Mouse (Mus musculus) intestine, embryonic 16.5 days (tissue): ENCODE results near the gene Pcnx2. TPM values are rescaled to one million over a fixed set of nuclear protein-coding genes. Genes with fewer than 3 reads are reported as not detected.

ENCODE experiments used
- ATAC-seq: fragments of 200-750 bp; cut with Nextera tagmentation; 2 replicates; pipeline ENCODE4 v1.8.0; 2017; ENCODE audit warnings: moderate TSS enrichment, moderate library complexity
- H3K27ac ChIP-seq: fragments of 300-500 bp; sonication (generic); 2 replicates; pipeline ENCODE4 v1.5.1; 2014; ENCODE audit warnings: mild to moderate bottlenecking, low read length
- H3K27me3 ChIP-seq: fragments of 300-500 bp; sonication (generic); replicated peaks from 2 replicates; pipeline ENCODE4 v1.6.1; 2014; ENCODE audit warnings: low read length, control low read depth, mixed read lengths; ENCODE audit not compliant: control insufficient read depth, insufficient read depth
- H3K36me3 ChIP-seq: fragments of 300-500 bp; sonication (generic); 2 replicates; pipeline ENCODE4 v1.6.1; 2014; ENCODE audit warnings: low read length, control low read depth; ENCODE audit not compliant: control insufficient read depth, insufficient read depth
- H3K4me1 ChIP-seq: fragments of 300-500 bp; sonication (generic); 2 replicates; pipeline ENCODE4 v1.6.1; 2014; ENCODE audit warnings: low read length, control low read depth, mixed read lengths; ENCODE audit not compliant: control insufficient read depth, insufficient read depth
- H3K4me2 ChIP-seq: fragments of 300-500 bp; sonication (generic); 2 replicates; pipeline ENCODE4 v1.6.1; 2014; ENCODE audit warnings: low read depth, low read length, control low read depth
- H3K4me3 ChIP-seq: fragments of 300-500 bp; sonication (generic); 2 replicates; pipeline ENCODE4 v1.5.1; 2014; ENCODE audit warnings: mild to moderate bottlenecking, low read length
- H3K9ac ChIP-seq: fragments of 300-500 bp; sonication (generic); 2 replicates; pipeline ENCODE4 v1.6.1; 2014; ENCODE audit warnings: low read depth, low read length
- H3K9me3 ChIP-seq: fragments of 300-500 bp; sonication (generic); 2 replicates; pipeline ENCODE4 v1.6.1; 2016; ENCODE audit warnings: low read length, control low read depth; ENCODE audit not compliant: control insufficient read depth
- WGBS: fragments of 180-500 bp; shearing (Covaris S2); extraction: QIAGEN DNeasy Blood & Tissue Kit; methylation state at CpG from one replicate; pipeline ENCODE4 v1.1.7; 2014; 5-methylcytosine and 5-hydroxymethylcytosine counted together
- polyA plus RNA-seq: library from polyadenylated mRNA; unstranded; fragments of >200 nt; fragmentation: Nextera tagmentation; extraction: Ambion mirVana; gene quantifications from 2 replicates; pipeline ENCODE4 v1.2.1, GENCODE M21; 2015

Pcnx2 gene
- polyA plus RNA-seq, 1 experiment from 2014 or later: 0.10 TPM

- H3K27me3 ChIP-seq: peaks cover 10% of the 10 kb centered on the region
- H3K36me3 ChIP-seq: no peaks in the 10 kb centered on the region
- WGBS: 52% methylated on average over 2 of the region's 2 CpGs
- no peak for ATAC-seq
- peaks cover 12% of the 10 kb centered on the region for H3K4me1 ChIP-seq
- H3K27ac ChIP-seq: no peak overlapping the region
- H3K9me3 ChIP-seq: no peaks in the 10 kb centered on the region; the same call in 1 of the 2 replicates
- H3K4me2 ChIP-seq: no peak overlapping the region
- no peak overlapping the region for H3K4me3 ChIP-seq
- no peak overlapping the region for H3K9ac ChIP-seq
These were observed 7.2 kb upstream of the Pcnx2 start for GRCm38 (mm10) chr8:125905341-125905740.

- Histone ChIP-seq H3K4me3 (no peak overlapping the region), H3K4me2 (no peak overlapping the region), H3K27ac (no peak overlapping the region), H3K27me3 (peaks cover 12% of the 10 kb centered on the region), H3K36me3 (no peaks in the 10 kb centered on the region), H3K4me1 (peaks cover 15% of the 10 kb centered on the region), H3K9me3 (no peaks in the 10 kb centered on the region; the same call in 1 of the 2 replicates), H3K9ac (no peak overlapping the region)
- no peak for ATAC-seq
- 44% methylated on average over 3 of the region's 3 CpGs for WGBS
These were observed 4.4 kb upstream of the Pcnx2 start for GRCm38 (mm10) chr8:125902521-125902920.

GRCm38 (mm10) chr8:125901167-125901566 is 3.0 kb upstream of the Pcnx2 start:
- Histone ChIP-seq H3K36me3 (no peaks in the 10 kb centered on the region), H3K27ac (peak overlapping the region; percentile 9; the same call in 1 of the 2 replicates), H3K27me3 (peaks cover 19% of the 10 kb centered on the region), H3K4me2 (no peak overlapping the region), H3K9ac (no peak overlapping the region), H3K9me3 (no peaks in the 10 kb centered on the region), H3K4me3 (no peak overlapping the region), H3K4me1 (peaks cover 15% of the 10 kb centered on the region)
- WGBS: 28% methylated on average over 2 of the region's 2 CpGs
- ATAC-seq: no peak

GRCm38 (mm10) chr8:125898899-125899298 is 782 bp upstream of the Pcnx2 start:
- no peak overlapping the region for H3K4me3 ChIP-seq
- no peak for ATAC-seq
- no peaks in the 10 kb centered on the region for H3K36me3 ChIP-seq
- H3K27ac ChIP-seq: no peak overlapping the region
- H3K4me1 ChIP-seq: peaks cover 15% of the 10 kb centered on the region
- H3K4me2 ChIP-seq: peak overlapping the region; percentile 12; the same call in 1 of the 2 replicates
- peaks cover 19% of the 10 kb centered on the region for H3K27me3 ChIP-seq
- H3K9ac ChIP-seq: no peak overlapping the region
- no peaks in the 10 kb centered on the region for H3K9me3 ChIP-seq
- 0% methylated on average over 6 of the region's 6 CpGs for WGBS

- peaks cover 19% of the 10 kb centered on the region for H3K27me3 ChIP-seq
- H3K9ac ChIP-seq: no peak overlapping the region
- no peak overlapping the region for H3K4me2 ChIP-seq
- no peak overlapping the region for H3K4me3 ChIP-seq
- WGBS: 64% methylated on average over 11 of the region's 11 CpGs
- H3K9me3 ChIP-seq: no peaks in the 10 kb centered on the region
- no peak for ATAC-seq
- no peaks in the 10 kb centered on the region for H3K36me3 ChIP-seq
- peaks cover 15% of the 10 kb centered on the region for H3K4me1 ChIP-seq
- H3K27ac ChIP-seq: no peak overlapping the region
These were observed 729 bp downstream of the Pcnx2 start for GRCm38 (mm10) chr8:125897388-125897787.

GRCm38 (mm10) chr8:125889920-125890319 is 8.2 kb downstream of the Pcnx2 start:
- H3K4me3 ChIP-seq: no peak overlapping the region
- no peak overlapping the region for H3K4me2 ChIP-seq
- no peaks in the 10 kb centered on the region for H3K4me1 ChIP-seq
- no peaks in the 10 kb centered on the region for H3K27me3 ChIP-seq
- 68% methylated on average over 3 of the region's 3 CpGs for WGBS
- H3K9ac ChIP-seq: no peak overlapping the region
- H3K36me3 ChIP-seq: no peaks in the 10 kb centered on the region
- H3K9me3 ChIP-seq: no peaks in the 10 kb centered on the region
- no peak overlapping the region for H3K27ac ChIP-seq
- no peak for ATAC-seq

- Histone ChIP-seq H3K4me2 (no peak overlapping the region), H3K4me1 (no peaks in the 10 kb centered on the region), H3K27me3 (no peaks in the 10 kb centered on the region), H3K36me3 (no peaks in the 10 kb centered on the region), H3K27ac (no peak overlapping the region), H3K4me3 (no peak overlapping the region), H3K9me3 (no peaks in the 10 kb centered on the region), H3K9ac (no peak overlapping the region)
- 84% methylated on average over 9 of the region's 9 CpGs for WGBS
- ATAC-seq: no peak
These were observed 10.6 kb downstream of the Pcnx2 start for GRCm38 (mm10) chr8:125887549-125887948.

GRCm38 (mm10) chr8:125880447-125880846 is 17.7 kb downstream of the Pcnx2 start:
- Histone ChIP-seq H3K9me3 (no peaks in the 10 kb centered on the region), H3K36me3 (no peaks in the 10 kb centered on the region), H3K4me2 (no peak overlapping the region), H3K9ac (no peak overlapping the region), H3K27ac (no peak overlapping the region), H3K27me3 (no peaks in the 10 kb centered on the region), H3K4me3 (no peak overlapping the region), H3K4me1 (no peaks in the 10 kb centered on the region)
- WGBS: 82% methylated on average over 3 of the region's 4 CpGs
- no peak for ATAC-seq

GRCm38 (mm10) chr8:125873250-125873534 is 24.9 kb downstream of the Pcnx2 start:
- H3K36me3 ChIP-seq: no peaks in the 10 kb centered on the region
- ATAC-seq: no peak
- no peaks in the 10 kb centered on the region; the same call in 1 of the 2 replicates for H3K27me3 ChIP-seq
- no peak overlapping the region for H3K9ac ChIP-seq
- no peak overlapping the region for H3K4me3 ChIP-seq
- no peak overlapping the region for H3K4me2 ChIP-seq
- no peaks in the 10 kb centered on the region for H3K9me3 ChIP-seq
- no peak overlapping the region for H3K27ac ChIP-seq
- 54% methylated on average over 2 of the region's 2 CpGs for WGBS
- H3K4me1 ChIP-seq: peaks cover 6% of the 10 kb centered on the region; the same call in 1 of the 2 replicates

- Histone ChIP-seq H3K4me3 (no peak overlapping the region), H3K4me2 (no peak overlapping the region), H3K27ac (no peak overlapping the region), H3K36me3 (no peaks in the 10 kb centered on the region), H3K4me1 (peaks cover 6% of the 10 kb centered on the region; the same call in 1 of the 2 replicates), H3K27me3 (no peaks in the 10 kb centered on the region; the same call in 1 of the 2 replicates), H3K9ac (no peak overlapping the region), H3K9me3 (no peaks in the 10 kb centered on the region)
- 54% methylated on average over 9 of the region's 9 CpGs for WGBS
- ATAC-seq: no peak
These were observed 25.4 kb downstream of the Pcnx2 start for GRCm38 (mm10) chr8:125872501-125873249.
